ENCODE assay signal across 23 mouse cellular contexts in genomic region chr7:67831738-67832137, GRCm38 (mm10).
DNase-seq lines count a peak whose midpoint lies in the region; ATAC-seq and TF ChIP-seq lines count a peak whose summit lies in the region.
"Had no signal": no experiment of that assay in that cellular context is flagged by ENCODE, and none has a peak within 500 bp of the region (broad histone marks: within the 10 kb centered on the region; RNA-seq: fewer than 3 reads in every experiment).

No protein-coding gene starts in this region.

- H3K27ac ChIP-seq in heart, adult 2 months, result no peak overlapping the region
- no peak overlapping the region for H3K27ac ChIP-seq in lung, embryonic 14.5 days (ENCODE audit: low read depth)
- H3K27ac ChIP-seq: embryonic facial prominence, embryonic 13.5 days; forebrain, embryonic 10.5 days; macrophage; midbrain, embryonic 12.5 days had no signal

- H3K36me3 ChIP-seq in heart, adult 2 months (ENCODE audit: control insufficient read depth, insufficient read depth, low read length), result no peaks in the 10 kb centered on the region
- no peaks in the 10 kb centered on the region for H3K36me3 ChIP-seq in lung, embryonic 14.5 days (ENCODE audit: insufficient read depth)
- H3K36me3 ChIP-seq: embryonic facial prominence, embryonic 13.5 days; forebrain, embryonic 10.5 days; midbrain, embryonic 12.5 days had no signal

- no peaks in the 10 kb centered on the region for H3K4me1 ChIP-seq in heart, adult 2 months (ENCODE audit: control insufficient read depth, insufficient read depth, low read length)
- H3K4me1 ChIP-seq in lung, embryonic 14.5 days (ENCODE audit: insufficient read depth), result peaks cover 8% of the 10 kb centered on the region
- H3K4me1 ChIP-seq: midbrain, embryonic 12.5 days had no signal

- no peak overlapping the region for H3K4me2 ChIP-seq in lung, embryonic 14.5 days
- H3K4me2 ChIP-seq: embryonic facial prominence, embryonic 13.5 days; midbrain, embryonic 12.5 days had no signal

- no peak for TF ChIP-seq POLR2A in heart, adult 2 months (IDR thresholded peaks at IDR 0.05; ENCODE audit: insufficient read depth, low read depth, low read length)

- TF ChIP-seq EP300 in heart, adult 2 months (IDR thresholded peaks at IDR 0.05; ENCODE audit: insufficient read depth, low read depth, low read length), result no peak

- no peaks in the 10 kb centered on the region for H3K9me3 ChIP-seq in lung, embryonic 14.5 days (ENCODE audit: low read depth, low read length)
- H3K9me3 ChIP-seq: midbrain, embryonic 12.5 days had no signal

- WGBS in heart, adult 2 months, result 70% methylated on average over 2 of the region's 2 CpGs
- WGBS in lung, embryonic 14.5 days, result 77% methylated on average over 2 of the region's 2 CpGs

- no peak for DNase-seq in heart, adult 2 months
- DNase-seq in heart, adult 8-10 months (ENCODE audit: low spot score), result no peak
- no peak for DNase-seq in lung, embryonic 14.5 days
- DNase-seq in lung, postnatal 36 days, result no peak
- DNase-seq in NIH3T3 (ENCODE audit: low read depth), result peak; percentile 17
- peak; percentile 18 for DNase-seq in retina, embryonic 14.5 days (ENCODE audit: low spot score)
- no peak for DNase-seq in testis, postnatal 10 days (ENCODE audit: low spot score)
- DNase-seq in layer of hippocampus, adult 9-11 months, result no peak
- DNase-seq: adrenal gland, adult 8-10 months; cerebellum, adult 11-12 months; cerebellum, postnatal 25 days; gastrocnemius, postnatal 25 days; kidney, adult 11 months; kidney, postnatal 25 days; liver; liver, postnatal 0 days; thymus, adult 18-20 months had no signal

- no peak overlapping the region for H3K9ac ChIP-seq in heart, adult 2 months (ENCODE audit: low read depth, low read length)
- no peak overlapping the region for H3K9ac ChIP-seq in lung, embryonic 14.5 days
- H3K9ac ChIP-seq: embryonic facial prominence, embryonic 13.5 days; liver, postnatal 0 days; midbrain, embryonic 12.5 days had no signal

- no peaks in the 10 kb centered on the region for H3K27me3 ChIP-seq in heart, adult 2 months (ENCODE audit: control insufficient read depth, insufficient read depth, low read length)
- H3K27me3 ChIP-seq in lung, embryonic 14.5 days (ENCODE audit: insufficient read depth, low read length), result no peaks in the 10 kb centered on the region
- H3K27me3 ChIP-seq: embryonic facial prominence, embryonic 13.5 days; midbrain, embryonic 12.5 days had no signal

- TF ChIP-seq CTCF in heart, adult 2 months (IDR thresholded peaks at IDR 0.05), result 0 out of 2 replicates have a peak, but pooled peaks have one; percentile 5
- TF ChIP-seq CTCF in lung, embryonic 14.5 days (IDR thresholded peaks at IDR 0.05; ENCODE audit: low read depth), result peak; percentile 39

- H3K79me2 ChIP-seq in heart, adult 2 months (replicated peaks; ENCODE audit: control insufficient read depth, insufficient read depth, low read length), result no peaks in the 10 kb centered on the region

- ATAC-seq in lung, embryonic 14.5 days (ENCODE audit: insufficient read depth), result no peak
- ATAC-seq: CD4-positive, CD25-positive, alpha-beta regulatory T cell, adult 4 months; liver, postnatal 0 days had no signal

- no peak overlapping the region for H3K4me3 ChIP-seq in heart, adult 2 months
- H3K4me3 ChIP-seq in lung, embryonic 14.5 days (ENCODE audit: low read depth, low read length), result no peak overlapping the region
- H3K4me3 ChIP-seq: embryonic facial prominence, embryonic 13.5 days; forebrain, embryonic 10.5 days; midbrain, embryonic 12.5 days; myocyte had no signal

- intact Hi-C loops in heart, adult 2 months (cut with DNase I), result no loop called here

Comparison
In these comparisons a context has a peak if more than half of its experiments do, and no peak if none do; other contexts are left out.
1. DNase-seq: peak in NIH3T3 (single experiment) and retina, embryonic 14.5 days (single experiment); none in heart, adult 2 months (0 of 2), heart, adult 8-10 months (single experiment), lung, embryonic 14.5 days (single experiment), lung, postnatal 36 days (single experiment), testis, postnatal 10 days (single experiment) and layer of hippocampus, adult 9-11 months (single experiment).